Mouse (Mus musculus): Measurements from ENCODE around the gene Cmtr1.
"Not testable (repeated sequence)": the region's sequence is repeated elsewhere in the genome, so short reads cannot be mapped to it uniquely, and the experiment has no call there.

The Cmtr1 gene

GRCm38 (mm10) chr17:29660076-29660761, at the start of gene Cmtr1:
TSS of gene Cmtr1 (plus strand) at chr17:29660595.
- peak; percentile 95 for DNase-seq

- not testable (repeated sequence) for DNase-seq
Measured at GRCm38 (mm10) chr17:29613453-29613852, 46.9 kb upstream of the Cmtr1 start.

- peak; percentile 92 for DNase-seq
Measured at GRCm38 (mm10) chr17:29614115-29615023, 46.0 kb upstream of the Cmtr1 start, which contains the start of the genes Rnf8 and Gm28043. TSS of gene Rnf8 (plus strand) at chr17:29614790. TSS of gene Gm28043 (plus strand) at chr17:29614876.

- DNase-seq: no peak
Measured at GRCm38 (mm10) chr17:29615024-29615551, 45.3 kb upstream of the Cmtr1 start.

GRCm38 (mm10) chr17:29615616-29616015, 44.8 kb upstream of the Cmtr1 start:
- DNase-seq: no peak

GRCm38 (mm10) chr17:29619231-29619630, 41.2 kb upstream of the Cmtr1 start:
- DNase-seq: no peak

- DNase-seq: no peak
Measured at GRCm38 (mm10) chr17:29623488-29623887, 36.9 kb upstream of the Cmtr1 start.

- no peak for DNase-seq
Measured at GRCm38 (mm10) chr17:29627285-29627684, 33.1 kb upstream of the Cmtr1 start.

- peak; percentile 59 for DNase-seq
Measured at GRCm38 (mm10) chr17:29628946-29629345, 31.4 kb upstream of the Cmtr1 start.

GRCm38 (mm10) chr17:29629620-29630019, 30.8 kb upstream of the Cmtr1 start:
- no peak for DNase-seq

- DNase-seq: no peak
Measured at GRCm38 (mm10) chr17:29632312-29632711, 28.1 kb upstream of the Cmtr1 start.

- DNase-seq: no peak
Measured at GRCm38 (mm10) chr17:29635492-29635891, 24.9 kb upstream of the Cmtr1 start.

- peak; percentile 50 for DNase-seq
Measured at GRCm38 (mm10) chr17:29636118-29636517, 24.3 kb upstream of the Cmtr1 start.

- no peak for DNase-seq
Measured at GRCm38 (mm10) chr17:29637377-29637776, 23.0 kb upstream of the Cmtr1 start.

- DNase-seq: no peak
Measured at GRCm38 (mm10) chr17:29637895-29638294, 22.5 kb upstream of the Cmtr1 start.

- no peak for DNase-seq
Measured at GRCm38 (mm10) chr17:29640971-29641370, 19.4 kb upstream of the Cmtr1 start.

- no peak for DNase-seq
Measured at GRCm38 (mm10) chr17:29642219-29642618, 18.2 kb upstream of the Cmtr1 start.

- no peak for DNase-seq
Measured at GRCm38 (mm10) chr17:29658249-29658648, 2.1 kb upstream of the Cmtr1 start.

GRCm38 (mm10) chr17:29660762-29661391, 482 bp downstream of the Cmtr1 start:
- no peak for DNase-seq

GRCm38 (mm10) chr17:29662145-29662544, 1.8 kb downstream of the Cmtr1 start:
- peak; percentile 39 for DNase-seq

GRCm38 (mm10) chr17:29668051-29668986, 7.9 kb downstream of the Cmtr1 start:
- DNase-seq: peak; percentile 92

GRCm38 (mm10) chr17:29669030-29669429, 8.6 kb downstream of the Cmtr1 start:
- DNase-seq: no peak

Data from cerebellum, adult 11-12 months (tissue).